Mouse (Mus musculus) hindlimb bud, embryonic 11.5 days (tissue): ENCODE results near the gene Pank1.

Experiments
- DNase-seq: peaks from one replicate; pipeline ENCODE4 v3.0.0-alpha.2; 2012; ENCODE audit warnings: low read depth, low spot score; ENCODE audit errors: extremely low spot score

Gene Pank1

GRCm38 (mm10) chr19:34827916-34828635 lies 51.2 kb downstream of the Pank1 start:
- no peak for DNase-seq

GRCm38 (mm10) chr19:34827444-34827843 lies 51.8 kb downstream of the Pank1 start:
- no peak for DNase-seq

- no peak for DNase-seq
These were observed 53.2 kb downstream of the Pank1 start for GRCm38 (mm10) chr19:34825946-34826655.

- no peak for DNase-seq
These were observed 59.6 kb downstream of the Pank1 start for GRCm38 (mm10) chr19:34819577-34820170.

- no peak for DNase-seq
These were observed 63.9 kb downstream of the Pank1 start for GRCm38 (mm10) chr19:34815371-34815770.

- no peak for DNase-seq
These were observed 64.6 kb downstream of the Pank1 start for GRCm38 (mm10) chr19:34814696-34815095.

DNA sequence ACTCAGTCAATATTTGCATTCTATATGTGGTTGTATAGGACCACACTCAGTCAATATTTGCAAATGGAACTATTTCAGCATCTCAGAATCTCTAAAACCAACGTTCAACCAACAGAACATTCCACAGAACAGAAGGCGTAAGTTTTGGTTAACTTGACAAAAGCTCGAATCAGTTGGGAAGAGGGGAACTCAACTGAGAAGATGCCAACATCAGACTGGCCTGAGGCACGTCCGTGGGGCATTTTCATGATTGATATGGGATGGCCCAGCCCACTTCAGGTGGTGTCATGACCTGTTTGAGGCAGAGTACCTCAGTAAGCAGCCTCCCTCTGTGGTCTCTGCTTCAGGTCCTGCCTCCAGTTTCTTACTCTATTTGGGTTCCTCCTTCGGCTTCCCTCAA lies 65.3 kb downstream of the Pank1 start:
- DNase-seq = no peak

DNA sequence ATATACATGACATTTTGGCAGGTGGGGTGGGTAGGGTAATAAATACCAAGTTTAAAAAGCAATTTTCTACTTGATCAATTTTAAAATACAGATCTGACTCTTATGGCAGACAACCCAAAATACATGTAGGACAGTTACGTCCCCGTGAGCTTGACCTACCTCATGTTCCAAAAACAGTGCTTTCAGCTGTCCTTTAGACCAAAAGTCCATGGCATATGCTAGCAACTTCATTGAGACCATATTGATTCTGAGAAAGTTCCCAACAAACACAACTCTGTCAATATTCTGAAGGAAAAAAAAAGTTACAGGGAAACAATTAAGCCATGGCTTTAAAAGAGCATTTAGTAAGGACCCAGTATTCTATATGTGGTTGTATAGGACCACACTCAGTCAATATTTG lies 65.7 kb downstream of the Pank1 start:
- DNase-seq = no peak

DNA sequence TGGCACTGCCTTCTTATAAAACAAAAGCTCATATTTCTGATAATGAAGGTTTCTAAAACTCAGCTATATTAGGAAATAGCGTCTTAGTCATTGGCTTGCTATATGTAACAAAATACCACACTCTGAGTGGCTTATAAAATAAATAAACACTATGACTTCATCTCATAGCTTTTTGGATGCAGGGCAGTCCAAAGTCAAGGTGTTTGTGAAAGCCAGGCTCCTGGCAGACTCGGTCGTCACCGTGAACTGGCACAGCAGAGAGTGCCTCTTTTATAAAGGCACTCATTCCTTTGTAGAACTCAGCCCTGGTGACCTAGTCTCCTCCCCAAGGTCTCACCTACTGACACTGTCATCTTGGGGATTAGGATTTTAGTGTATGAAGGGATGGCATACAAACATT lies 66.5 kb downstream of the Pank1 start:
- no peak for DNase-seq

DNA sequence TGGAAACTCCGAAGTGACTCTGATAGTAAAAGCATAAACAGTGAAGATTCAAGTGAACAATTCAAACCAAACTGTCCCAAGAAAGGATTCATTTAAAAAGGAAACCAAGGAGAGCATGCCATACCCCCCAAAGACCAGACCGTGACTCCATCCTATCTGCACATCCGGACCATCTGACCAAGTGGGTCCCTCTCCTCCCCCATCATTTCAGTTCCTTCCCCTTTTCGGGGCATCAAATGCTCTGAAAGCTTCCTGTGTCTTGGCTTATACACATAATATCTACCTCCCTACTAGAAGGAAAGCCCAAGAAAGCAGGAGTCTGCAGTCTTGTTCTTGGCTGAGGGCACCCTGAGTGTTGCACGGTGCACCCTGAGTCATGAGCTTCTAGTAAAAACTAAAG lies 72.1 kb downstream of the Pank1 start:
- DNase-seq = no peak

GRCm38 (mm10) chr19:34805071-34805470 lies 74.2 kb downstream of the Pank1 start:
- DNase-seq = no peak

DNA sequence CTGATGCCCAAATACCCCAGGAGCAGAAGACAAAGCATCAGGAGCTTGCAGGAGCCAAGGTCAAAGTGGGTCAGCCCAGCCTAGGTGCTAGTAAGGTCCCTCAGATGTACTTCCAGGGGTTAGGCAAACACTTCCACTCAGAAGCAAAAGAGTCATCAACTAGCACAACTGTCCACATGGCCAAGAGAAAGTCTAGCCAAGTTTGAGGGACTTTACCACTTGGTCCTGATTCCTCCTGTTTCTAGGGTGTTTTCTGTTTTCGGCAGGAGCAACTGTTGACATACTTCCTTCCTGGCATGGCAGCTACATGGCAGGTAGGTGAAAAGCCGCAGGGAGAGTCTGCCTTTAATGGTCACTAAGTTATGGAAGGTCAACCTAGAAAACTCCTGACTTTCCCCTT lies 74.7 kb downstream of the Pank1 start:
- no peak for DNase-seq

GRCm38 (mm10) chr19:34803396-34803795 lies 75.9 kb downstream of the Pank1 start:
- DNase-seq = no peak

- DNase-seq = no peak
These were observed 79.5 kb downstream of the Pank1 start for GRCm38 (mm10) chr19:34799644-34800267.

GRCm38 (mm10) chr19:34796396-34796795 lies 82.9 kb downstream of the Pank1 start:
- DNase-seq = no peak

DNA sequence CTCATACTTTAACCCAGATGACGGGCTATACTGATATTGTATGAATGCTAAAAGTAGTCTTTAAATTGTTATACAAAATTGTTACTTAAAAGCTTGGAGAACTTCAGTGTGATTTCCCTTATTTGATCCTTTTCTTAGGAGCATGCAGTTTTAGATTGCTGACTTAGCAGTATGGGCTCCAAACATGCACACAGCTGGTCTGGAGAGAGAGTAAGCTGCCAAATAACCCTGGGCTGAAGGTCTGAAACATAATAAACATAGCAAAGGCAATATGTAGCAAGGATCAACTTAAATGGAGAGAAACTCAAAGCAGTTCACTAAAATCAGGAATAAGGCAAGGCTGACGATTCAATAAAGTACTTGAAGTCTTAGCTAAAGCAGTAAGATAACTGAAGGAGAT lies 96.8 kb downstream of the Pank1 start:
- DNase-seq = no peak

GRCm38 (mm10) chr19:34778993-34779392 lies 100.3 kb downstream of the Pank1 start:
- no peak for DNase-seq

DNA sequence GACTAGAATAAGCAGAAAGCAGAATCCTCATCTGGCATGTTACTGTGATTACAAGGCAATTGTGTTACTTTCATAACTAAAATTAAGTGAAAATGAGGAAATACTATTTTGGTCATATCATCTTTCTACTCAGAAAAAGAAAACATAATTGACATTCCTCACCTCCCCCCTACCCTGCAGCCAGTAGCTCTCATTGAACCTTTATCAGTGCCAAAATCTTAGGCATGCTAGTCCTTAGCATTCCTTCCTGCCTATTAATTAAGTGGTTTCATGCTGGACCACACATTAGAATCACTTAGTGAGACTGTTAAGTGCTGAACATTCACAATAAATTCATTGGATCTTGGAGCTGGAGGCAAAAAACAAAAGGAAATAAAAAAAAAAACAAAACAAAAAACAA lies 101.2 kb downstream of the Pank1 start:
- no peak for DNase-seq

- DNase-seq = peak; percentile 46
These were observed 106.5 kb downstream of the Pank1 start for GRCm38 (mm10) chr19:34772775-34773174.

GRCm38 (mm10) chr19:34770764-34771163 lies 108.5 kb downstream of the Pank1 start:
- DNase-seq = no peak

GRCm38 (mm10) chr19:34758754-34759153 lies 120.5 kb downstream of the Pank1 start:
- DNase-seq = no peak
